Mouse (Mus musculus) limb, embryonic 12.5 days (tissue): Measurements from ENCODE around the gene Dpf3. TPM values are rescaled to one million over a fixed set of nuclear protein-coding genes. Genes with fewer than 3 reads are reported as not detected.

Experiments used
- ATAC-seq: fragments of 200-750 bp; cut with Nextera tagmentation; 2 replicates; pipeline ENCODE4 v1.8.0; 2017; ENCODE audit warnings: low read depth, moderate TSS enrichment; ENCODE audit not compliant: insufficient number of reproducible peaks, insufficient read depth, low FRiP score, low TSS enrichment
- H3K27ac ChIP-seq: fragments of 300-500 bp; sonication (generic); 2 replicates; pipeline ENCODE4 v1.5.1; 2016; ENCODE audit warnings: mild to moderate bottlenecking, moderate library complexity
- H3K27me3 ChIP-seq: fragments of 300-500 bp; sonication (generic); 2 replicates; pipeline ENCODE4 v1.6.1; 2016; ENCODE audit warnings: mild to moderate bottlenecking, moderate library complexity
- H3K36me3 ChIP-seq: fragments of 300-500 bp; sonication (generic); 2 replicates; pipeline ENCODE4 v1.6.1; 2016; ENCODE audit warnings: mild to moderate bottlenecking, moderate library complexity
- H3K4me1 ChIP-seq: fragments of 300-500 bp; sonication (generic); replicated peaks from 2 replicates; pipeline ENCODE4 v1.6.1; 2016
- H3K4me2 ChIP-seq: fragments of 300-500 bp; sonication (generic); 2 replicates; pipeline ENCODE4 v1.6.1; 2016; ENCODE audit warnings: mild to moderate bottlenecking, moderate library complexity
- H3K4me3 ChIP-seq: fragments of 300-500 bp; sonication (generic); replicated peaks from 2 replicates; pipeline ENCODE4 v1.5.1; 2016; ENCODE audit warnings: mild to moderate bottlenecking
- H3K9ac ChIP-seq: fragments of 300-500 bp; sonication (generic); replicated peaks from 2 replicates; pipeline ENCODE4 v1.6.1; 2016; ENCODE audit warnings: mild to moderate bottlenecking, moderate library complexity
- H3K9me3 ChIP-seq: fragments of 300-500 bp; sonication (generic); 2 replicates; pipeline ENCODE4 v1.6.1; 2016; ENCODE audit warnings: mild to moderate bottlenecking, moderate library complexity
- WGBS: fragments of 180-500 bp; shearing (Covaris S2); methylation state at CpG from one replicate; pipeline ENCODE4 v1.1.7; 2016; 5-methylcytosine and 5-hydroxymethylcytosine counted together
- polyA plus RNA-seq: library from polyadenylated mRNA; unstranded; fragments of >200 nt; fragmentation: Nextera tagmentation; extraction: Ambion mirVana; gene quantifications from 2 replicates; pipeline ENCODE4 v1.2.1, GENCODE M21; 2016

Dpf3 gene
- 4.4 and 5.4 TPM in 2 replicates for polyA plus RNA-seq

GRCm38 (mm10) chr12:83487476-83487991, at the start of gene Dpf3:
Dpf3 (minus strand) TSS chr12:83487716.
- WGBS, result 0% methylated on average over 31 of the region's 31 CpGs
- H3K36me3 ChIP-seq, result no peaks in the 10 kb centered on the region
- H3K9ac ChIP-seq, result peak within 1 kb of the TSS; percentile 64
- peak within 1 kb of the TSS; percentile 66 for H3K4me3 ChIP-seq
- H3K4me1 ChIP-seq, result peaks cover 38% of the 10 kb centered on the region
- peak within 1 kb of the TSS; percentile 73 for H3K27ac ChIP-seq
- peaks cover 7% of the 10 kb centered on the region for H3K9me3 ChIP-seq
- ATAC-seq, result peak; percentile 87
- H3K4me2 ChIP-seq, result peak within 1 kb of the TSS; percentile 100
- peaks cover 55% of the 10 kb centered on the region for H3K27me3 ChIP-seq

- Histone ChIP-seq H3K27me3 (no peaks in the 10 kb centered on the region), H3K4me2 (no peak overlapping the region), H3K4me3 (no peak overlapping the region), H3K27ac (peak overlapping the region; percentile 18; the same call in 1 of the 2 replicates), H3K36me3 (peaks cover 90% of the 10 kb centered on the region), H3K9me3 (no peaks in the 10 kb centered on the region), H3K4me1 (peaks cover 6% of the 10 kb centered on the region; the same call in 1 of the 2 replicates), H3K9ac (no peak overlapping the region)
- ATAC-seq, result 0 out of 2 replicates have a peak, but pooled peaks have one; percentile 39
- 62% methylated on average over 9 of the region's 9 CpGs for WGBS
These were observed 48.5 kb upstream of the Dpf3 start for GRCm38 (mm10) chr12:83536039-83536438.

- ATAC-seq, result no peak
- H3K27ac ChIP-seq, result 0 out of 2 replicates have a peak overlapping the region, but pooled peaks have one; percentile 18
- H3K4me2 ChIP-seq, result no peak overlapping the region
- no peaks in the 10 kb centered on the region for H3K9me3 ChIP-seq
- no peaks in the 10 kb centered on the region for H3K27me3 ChIP-seq
- H3K4me1 ChIP-seq, result peaks cover 6% of the 10 kb centered on the region; the same call in 1 of the 2 replicates
- H3K4me3 ChIP-seq, result no peak overlapping the region
- 69% methylated on average over 11 of the region's 11 CpGs for WGBS
- no peak overlapping the region for H3K9ac ChIP-seq
- peaks cover 87% of the 10 kb centered on the region for H3K36me3 ChIP-seq
These were observed 47.9 kb upstream of the Dpf3 start for GRCm38 (mm10) chr12:83535428-83535827.

GRCm38 (mm10) chr12:83534190-83534589, 46.7 kb upstream of the Dpf3 start:
- Histone ChIP-seq H3K27ac (no peak overlapping the region), H3K4me1 (peaks cover 6% of the 10 kb centered on the region; the same call in 1 of the 2 replicates), H3K9ac (no peak overlapping the region), H3K9me3 (no peaks in the 10 kb centered on the region), H3K4me2 (no peak overlapping the region), H3K27me3 (no peaks in the 10 kb centered on the region), H3K36me3 (peaks cover 81% of the 10 kb centered on the region), H3K4me3 (no peak overlapping the region)
- ATAC-seq, result no peak
- WGBS, result 77% methylated on average over 3 of the region's 3 CpGs

- Histone ChIP-seq H3K4me2 (no peak overlapping the region), H3K4me1 (peaks cover 6% of the 10 kb centered on the region; the same call in 1 of the 2 replicates), H3K27me3 (no peaks in the 10 kb centered on the region), H3K9me3 (no peaks in the 10 kb centered on the region), H3K4me3 (no peak overlapping the region), H3K36me3 (peaks cover 68% of the 10 kb centered on the region), H3K27ac (no peak overlapping the region), H3K9ac (no peak overlapping the region)
- ATAC-seq, result no peak
- 91% methylated on average over 3 of the region's 3 CpGs for WGBS
These were observed 45.5 kb upstream of the Dpf3 start for GRCm38 (mm10) chr12:83532966-83533365.

GRCm38 (mm10) chr12:83531992-83532391, 44.5 kb upstream of the Dpf3 start:
- no peak overlapping the region for H3K9ac ChIP-seq
- H3K9me3 ChIP-seq, result no peaks in the 10 kb centered on the region
- H3K27me3 ChIP-seq, result no peaks in the 10 kb centered on the region
- no peak for ATAC-seq
- H3K4me2 ChIP-seq, result no peak overlapping the region
- 89% methylated on average over 6 of the region's 6 CpGs for WGBS
- peaks cover 6% of the 10 kb centered on the region; the same call in 1 of the 2 replicates for H3K4me1 ChIP-seq
- no peak overlapping the region for H3K4me3 ChIP-seq
- no peak overlapping the region for H3K27ac ChIP-seq
- H3K36me3 ChIP-seq, result peaks cover 63% of the 10 kb centered on the region

GRCm38 (mm10) chr12:83528665-83529064, 41.1 kb upstream of the Dpf3 start:
- peaks cover 5% of the 10 kb centered on the region; the same call in 1 of the 2 replicates for H3K4me1 ChIP-seq
- no peak overlapping the region for H3K4me2 ChIP-seq
- no peak overlapping the region for H3K27ac ChIP-seq
- no peak overlapping the region for H3K4me3 ChIP-seq
- H3K9me3 ChIP-seq, result no peaks in the 10 kb centered on the region
- WGBS, result 84% methylated on average over 5 of the region's 5 CpGs
- H3K36me3 ChIP-seq, result peaks cover 47% of the 10 kb centered on the region
- H3K9ac ChIP-seq, result no peak overlapping the region
- ATAC-seq, result no peak
- no peaks in the 10 kb centered on the region for H3K27me3 ChIP-seq

GRCm38 (mm10) chr12:83527816-83528215, 40.3 kb upstream of the Dpf3 start:
- Histone ChIP-seq H3K4me3 (no peak overlapping the region), H3K36me3 (peaks cover 39% of the 10 kb centered on the region), H3K4me1 (peaks cover 5% of the 10 kb centered on the region; the same call in 1 of the 2 replicates), H3K27ac (no peak overlapping the region), H3K4me2 (no peak overlapping the region), H3K27me3 (no peaks in the 10 kb centered on the region), H3K9ac (no peak overlapping the region), H3K9me3 (no peaks in the 10 kb centered on the region)
- 50% methylated on average over 6 of the region's 6 CpGs for WGBS
- no peak for ATAC-seq

GRCm38 (mm10) chr12:83525822-83526544, 38.5 kb upstream of the Dpf3 start:
- Histone ChIP-seq H3K9me3 (no peaks in the 10 kb centered on the region), H3K4me1 (peaks cover 12% of the 10 kb centered on the region), H3K36me3 (peaks cover 21% of the 10 kb centered on the region), H3K4me2 (no peak overlapping the region), H3K9ac (no peak overlapping the region), H3K27me3 (no peaks in the 10 kb centered on the region), H3K4me3 (no peak overlapping the region), H3K27ac (no peak overlapping the region)
- ATAC-seq, result no peak
- WGBS, result 81% methylated on average over 18 of the region's 18 CpGs

GRCm38 (mm10) chr12:83524329-83524728, 36.8 kb upstream of the Dpf3 start:
- no peak for ATAC-seq
- H3K4me2 ChIP-seq, result no peak overlapping the region
- H3K27me3 ChIP-seq, result no peaks in the 10 kb centered on the region
- H3K9ac ChIP-seq, result no peak overlapping the region
- H3K36me3 ChIP-seq, result peaks cover 12% of the 10 kb centered on the region; the same call in 1 of the 2 replicates
- 87% methylated on average over 5 of the region's 5 CpGs for WGBS
- peaks cover 13% of the 10 kb centered on the region for H3K4me1 ChIP-seq
- H3K4me3 ChIP-seq, result no peak overlapping the region
- H3K9me3 ChIP-seq, result no peaks in the 10 kb centered on the region
- H3K27ac ChIP-seq, result no peak overlapping the region

- no peak overlapping the region for H3K4me3 ChIP-seq
- 65% methylated on average over 4 of the region's 4 CpGs for WGBS
- no peak for ATAC-seq
- peaks cover 13% of the 10 kb centered on the region for H3K4me1 ChIP-seq
- no peak overlapping the region for H3K4me2 ChIP-seq
- no peaks in the 10 kb centered on the region for H3K9me3 ChIP-seq
- H3K36me3 ChIP-seq, result peaks cover 12% of the 10 kb centered on the region; the same call in 1 of the 2 replicates
- H3K27me3 ChIP-seq, result no peaks in the 10 kb centered on the region
- H3K9ac ChIP-seq, result no peak overlapping the region
- H3K27ac ChIP-seq, result no peak overlapping the region
These were observed 36.4 kb upstream of the Dpf3 start for GRCm38 (mm10) chr12:83523892-83524291.
